Mouse (Mus musculus) embryonic facial prominence, embryonic 13.5 days (tissue): ENCODE data around the gene Mecp2. TPM values are rescaled to one million over a fixed set of nuclear protein-coding genes. Genes with fewer than 3 reads are reported as not detected.

ENCODE experiments used
- ATAC-seq: fragments of 200-750 bp; cut with Nextera tagmentation; 2 replicates; pipeline ENCODE4 v1.8.0; 2017; ENCODE audit warnings: low read depth; ENCODE audit not compliant: insufficient number of reproducible peaks, insufficient read depth, low FRiP score, low TSS enrichment
- H3K27ac ChIP-seq: fragments of 300-500 bp; sonication (generic); 2 replicates; pipeline ENCODE4 v1.5.1; 2015; ENCODE audit warnings: moderate library complexity, mild to moderate bottlenecking, inconsistent platforms
- H3K27me3 ChIP-seq: fragments of 300-500 bp; sonication (generic); 2 replicates; pipeline ENCODE4 v1.6.1; 2015; ENCODE audit warnings: mild to moderate bottlenecking, inconsistent platforms
- H3K36me3 ChIP-seq: fragments of 300-500 bp; sonication (generic); 2 replicates; pipeline ENCODE4 v1.6.1; 2015; ENCODE audit warnings: mild to moderate bottlenecking, inconsistent platforms
- H3K4me1 ChIP-seq: fragments of 300-500 bp; sonication (generic); 2 replicates; pipeline ENCODE4 v1.6.1; 2015; ENCODE audit warnings: inconsistent platforms
- H3K4me2 ChIP-seq: fragments of 300-500 bp; sonication (generic); 2 replicates; pipeline ENCODE4 v1.6.1; 2015; ENCODE audit warnings: moderate library complexity, mild to moderate bottlenecking, inconsistent platforms
- H3K4me3 ChIP-seq: fragments of 300-500 bp; sonication (generic); 2 replicates; pipeline ENCODE4 v1.5.1; 2015; ENCODE audit warnings: mild to moderate bottlenecking, inconsistent platforms
- H3K9ac ChIP-seq: fragments of 300-500 bp; sonication (generic); 2 replicates; pipeline ENCODE4 v1.6.1; 2015; ENCODE audit warnings: mild to moderate bottlenecking, inconsistent platforms
- H3K9me3 ChIP-seq: fragments of 300-500 bp; sonication (generic); 2 replicates; pipeline ENCODE4 v1.6.1; 2016; ENCODE audit warnings: inconsistent platforms
- WGBS: fragments of 180-500 bp; shearing (Covaris S2); methylation state at CpG from one replicate; pipeline ENCODE4 v1.1.7; 2015; ENCODE audit warnings: mixed read lengths; 5-methylcytosine and 5-hydroxymethylcytosine counted together
- polyA plus RNA-seq: library from polyadenylated mRNA; unstranded; fragments of >200 nt; fragmentation: Nextera tagmentation; extraction: Ambion mirVana; gene quantifications from 2 replicates; pipeline ENCODE4 v1.2.1, GENCODE M21; 2015

Mecp2 gene
- polyA plus RNA-seq, 1 experiment from 2014 or later = 12.6 TPM

DNA sequence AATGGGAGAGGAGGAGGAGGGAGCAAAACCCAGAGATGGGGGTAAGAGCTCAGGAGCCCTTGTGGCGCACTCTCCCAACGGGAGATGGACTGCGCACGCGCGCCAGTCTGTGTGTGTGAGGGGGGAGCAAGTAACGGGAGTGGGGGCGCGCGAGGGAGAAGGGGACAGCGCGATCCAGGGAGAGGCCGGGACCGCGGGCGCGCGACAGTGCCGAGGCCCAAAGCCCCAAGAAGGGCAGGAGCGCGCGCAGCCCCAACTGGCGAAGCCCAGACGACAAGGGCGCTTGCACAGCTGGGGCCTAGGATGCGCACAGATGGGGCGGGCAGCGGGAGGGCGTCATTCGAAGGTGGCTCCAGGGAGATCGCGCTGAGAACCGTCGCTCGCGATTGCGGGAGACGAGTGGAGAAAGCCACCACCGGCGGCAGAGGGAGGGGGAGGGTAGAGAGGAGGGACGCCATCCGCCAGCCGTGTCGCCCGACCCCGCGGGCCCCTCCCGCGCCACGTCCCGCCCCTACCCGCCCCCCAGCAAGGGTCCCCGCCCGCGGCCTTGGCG is 50.1 kb downstream of the Mecp2 start:
- H3K4me2 ChIP-seq = peak overlapping the region; percentile 58
- 0 out of 2 replicates have a peak, but pooled peaks cover 3% of the 10 kb centered on the region for H3K4me1 ChIP-seq
- H3K9me3 ChIP-seq = no peaks in the 10 kb centered on the region
- ATAC-seq = peak; percentile 84
- WGBS = 21% methylated on average over 22 of the region's 56 CpGs
- peaks cover 6% of the 10 kb centered on the region for H3K27me3 ChIP-seq
- H3K9ac ChIP-seq = peak overlapping the region; percentile 80
- H3K27ac ChIP-seq = peak overlapping the region; percentile 95
- peak overlapping the region; percentile 58 for H3K4me3 ChIP-seq
- no peaks in the 10 kb centered on the region for H3K36me3 ChIP-seq

- ATAC-seq = no peak
- peak overlapping the region; percentile 58 for H3K4me3 ChIP-seq
- peaks cover 6% of the 10 kb centered on the region for H3K27me3 ChIP-seq
- peak overlapping the region; percentile 80 for H3K9ac ChIP-seq
- 20% methylated on average over 17 of the region's 17 CpGs for WGBS
- peaks cover 2% of the 10 kb centered on the region; the same call in 1 of the 2 replicates for H3K36me3 ChIP-seq
- H3K4me2 ChIP-seq = peak overlapping the region; percentile 58
- H3K4me1 ChIP-seq = 0 out of 2 replicates have a peak, but pooled peaks cover 3% of the 10 kb centered on the region
- peak overlapping the region; percentile 95 for H3K27ac ChIP-seq
- H3K9me3 ChIP-seq = no peaks in the 10 kb centered on the region
Measured at GRCm38 (mm10) chrX:74084276-74084837, 50.8 kb downstream of the Mecp2 start.

- no peak overlapping the region for H3K9ac ChIP-seq
- no peaks in the 10 kb centered on the region for H3K4me1 ChIP-seq
- H3K9me3 ChIP-seq = no peaks in the 10 kb centered on the region
- no peak overlapping the region for H3K4me2 ChIP-seq
- no peak for ATAC-seq
- peaks cover 3% of the 10 kb centered on the region; the same call in 1 of the 2 replicates for H3K36me3 ChIP-seq
- H3K27ac ChIP-seq = no peak overlapping the region
- no peak overlapping the region for H3K4me3 ChIP-seq
- H3K27me3 ChIP-seq = peaks cover 3% of the 10 kb centered on the region; the same call in 1 of the 2 replicates
Measured at GRCm38 (mm10) chrX:74070794-74071193, 64.4 kb downstream of the Mecp2 start.

- Histone ChIP-seq H3K9me3 (no peaks in the 10 kb centered on the region), H3K9ac (no peak overlapping the region), H3K36me3 (peaks cover 3% of the 10 kb centered on the region; the same call in 1 of the 2 replicates), H3K4me2 (no peak overlapping the region), H3K4me1 (no peaks in the 10 kb centered on the region), H3K27me3 (peaks cover 3% of the 10 kb centered on the region; the same call in 1 of the 2 replicates), H3K4me3 (no peak overlapping the region), H3K27ac (no peak overlapping the region)
- no peak for ATAC-seq
- WGBS = 80% methylated on average over 9 of the region's 9 CpGs
Measured at GRCm38 (mm10) chrX:74067891-74068290, 67.3 kb downstream of the Mecp2 start.

- H3K27me3 ChIP-seq = no peaks in the 10 kb centered on the region; the same call in 1 of the 2 replicates
- H3K9me3 ChIP-seq = no peaks in the 10 kb centered on the region
- 66% methylated on average over 1 of the region's 1 CpGs for WGBS
- no peak overlapping the region for H3K4me3 ChIP-seq
- no peaks in the 10 kb centered on the region for H3K4me1 ChIP-seq
- no peak overlapping the region for H3K9ac ChIP-seq
- H3K27ac ChIP-seq = no peak overlapping the region
- no peak for ATAC-seq
- no peaks in the 10 kb centered on the region for H3K36me3 ChIP-seq
- H3K4me2 ChIP-seq = no peak overlapping the region
Measured at GRCm38 (mm10) chrX:74045107-74045506, 90.1 kb downstream of the Mecp2 start.

DNA sequence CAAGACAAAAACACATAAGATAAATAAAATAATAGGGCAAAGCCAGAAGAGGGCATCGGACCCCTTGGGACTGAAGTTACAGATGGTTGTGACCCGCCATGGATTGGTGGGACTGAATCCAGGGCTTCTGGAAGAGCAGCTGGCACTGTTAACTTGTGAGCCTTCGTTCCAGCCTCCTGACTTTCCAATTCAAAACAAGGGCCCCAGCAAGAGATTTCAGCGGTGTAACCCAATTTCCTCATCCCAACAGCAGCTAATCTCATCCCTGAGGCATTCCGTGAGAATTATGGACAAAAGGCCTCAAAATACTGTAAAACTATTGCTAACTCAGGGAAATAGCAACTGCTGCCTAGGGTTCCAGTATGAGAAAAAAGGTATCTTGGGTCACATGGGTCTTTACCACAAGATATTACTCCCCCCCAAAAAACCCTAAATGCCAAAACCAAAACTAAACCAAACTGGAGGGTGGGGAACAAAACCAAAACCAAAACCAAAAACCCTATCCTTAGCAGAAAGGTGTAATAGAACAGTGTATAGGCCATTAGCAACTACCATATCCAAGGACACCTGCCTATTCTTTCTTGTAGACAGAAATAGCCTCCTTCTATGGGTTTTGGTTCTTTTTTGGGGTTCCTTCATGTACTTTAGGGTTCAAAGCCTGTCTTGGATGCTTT is 97.3 kb downstream of the Mecp2 start:
- Histone ChIP-seq H3K4me1 (no peaks in the 10 kb centered on the region), H3K4me3 (no peak overlapping the region), H3K4me2 (no peak overlapping the region), H3K27me3 (peaks cover 4% of the 10 kb centered on the region; the same call in 1 of the 2 replicates), H3K36me3 (peaks cover 19% of the 10 kb centered on the region; the same call in 1 of the 2 replicates), H3K27ac (no peak overlapping the region), H3K9ac (no peak overlapping the region), H3K9me3 (no peaks in the 10 kb centered on the region)
- 84% methylated on average over 5 of the region's 5 CpGs for WGBS
- no peak for ATAC-seq

DNA sequence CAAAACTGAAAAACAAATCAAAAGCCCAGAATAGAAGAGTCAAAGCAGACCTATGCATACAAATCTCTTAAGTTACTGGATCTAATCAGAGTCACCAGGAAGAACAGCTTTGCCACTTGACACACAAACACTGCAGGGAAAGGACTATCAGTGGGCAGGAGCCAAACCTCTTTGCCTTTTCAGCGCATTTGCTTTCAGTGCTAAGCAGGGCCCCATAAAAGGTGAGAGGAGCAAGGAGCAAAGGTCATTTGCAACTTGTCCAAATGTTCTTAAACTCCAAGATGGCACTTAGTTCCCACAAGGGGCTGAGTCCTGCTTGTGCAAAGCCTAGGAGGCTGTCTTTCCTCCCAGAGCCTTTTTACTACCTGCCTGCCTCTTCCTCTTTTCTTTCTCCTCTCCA is 105.2 kb downstream of the Mecp2 start:
- peaks cover 30% of the 10 kb centered on the region; the same call in 1 of the 2 replicates for H3K27me3 ChIP-seq
- 0 out of 2 replicates have a peak, but pooled peaks cover 2% of the 10 kb centered on the region for H3K36me3 ChIP-seq
- no peak for ATAC-seq

DNA sequence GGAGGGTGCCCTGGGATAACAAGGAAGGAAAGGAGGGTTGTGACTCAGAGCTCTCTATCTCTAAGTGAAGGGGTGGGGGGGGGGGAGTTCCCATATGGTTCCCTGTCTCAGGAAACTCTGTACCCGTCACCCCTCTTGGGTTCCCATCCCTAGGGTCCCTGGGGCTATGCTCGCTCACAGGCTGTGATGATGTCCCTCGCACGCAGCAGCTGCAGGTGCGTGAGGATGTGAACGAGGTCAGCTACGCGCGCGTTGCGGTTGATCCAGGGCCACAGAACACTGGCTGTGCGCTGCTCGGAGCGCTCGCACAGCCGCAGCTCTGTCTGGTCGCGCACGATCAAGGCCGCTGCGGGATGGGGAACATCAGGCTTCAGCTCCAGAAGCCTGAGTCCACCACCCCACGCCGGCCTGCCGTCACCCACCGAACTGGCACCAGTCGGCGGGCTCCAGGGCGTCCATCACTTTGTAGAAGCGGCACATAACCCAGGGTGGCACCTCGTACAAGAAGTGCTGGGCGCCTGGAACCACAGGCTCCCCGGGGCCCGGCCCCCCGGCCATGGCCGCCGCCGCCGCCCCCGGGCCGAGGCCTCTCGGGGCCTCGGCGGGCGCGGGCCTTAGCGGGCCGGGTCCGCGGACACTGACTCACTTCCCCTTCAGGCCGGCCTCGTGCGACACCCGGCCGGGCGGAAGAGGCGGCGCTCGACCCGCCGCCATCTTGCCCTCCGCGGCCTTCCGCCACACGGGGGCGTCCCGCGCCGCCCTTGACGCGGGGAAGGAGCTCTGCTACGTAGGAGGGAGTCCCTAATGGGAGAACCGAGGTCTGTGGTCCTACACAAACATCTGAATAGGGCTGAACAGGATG is 111.7 kb downstream of the Mecp2 start, which contains the start of gene Irak1:
Irak1 (minus strand) TSS at position 731 of the 862 bp plus-strand sequence.
- Histone ChIP-seq H3K4me1 (peaks cover 7% of the 10 kb centered on the region; the same call in 1 of the 2 replicates), H3K36me3 (0 out of 2 replicates have a peak, but pooled peaks cover 11% of the 10 kb centered on the region), H3K9ac (peak within 1 kb of the TSS; percentile 86), H3K27me3 (peaks cover 28% of the 10 kb centered on the region), H3K9me3 (no peaks in the 10 kb centered on the region), H3K27ac (peak within 1 kb of the TSS; percentile 77), H3K4me2 (peak within 1 kb of the TSS; percentile 65), H3K4me3 (peak within 1 kb of the TSS; percentile 60)
- ATAC-seq = peak; percentile 60
- WGBS = 20% methylated on average over 65 of the region's 72 CpGs

More for the DNA sequence above, 105.2 kb downstream of the Mecp2 start:
- Histone ChIP-seq H3K4me2 (no peak overlapping the region), H3K4me1 (no peaks in the 10 kb centered on the region), H3K27ac (no peak overlapping the region), H3K4me3 (no peak overlapping the region), H3K9me3 (no peaks in the 10 kb centered on the region), H3K9ac (no peak overlapping the region)
- WGBS = 67% methylated on average over 1 of the region's 1 CpGs

DNA sequence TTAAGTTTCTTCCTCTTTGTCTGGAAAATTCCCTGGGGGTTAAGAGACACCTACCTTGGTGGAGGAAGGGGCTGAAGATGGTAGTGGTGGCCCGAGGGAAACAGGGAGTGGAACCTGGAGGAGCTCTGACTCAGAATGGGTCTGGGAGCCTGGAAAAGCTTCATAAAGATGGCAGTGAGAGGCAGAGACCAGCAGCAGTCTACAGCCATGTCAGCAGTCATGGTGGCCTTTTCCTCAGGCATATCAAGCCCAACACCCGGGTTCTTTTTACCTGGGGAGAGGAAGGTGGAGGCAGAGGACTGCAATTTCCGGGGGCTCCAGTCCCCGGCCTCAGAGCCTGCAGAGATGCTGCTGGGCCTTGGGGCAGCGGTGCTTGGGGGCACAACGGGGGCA is 112.4 kb downstream of the Mecp2 start:
- Histone ChIP-seq H3K4me1 (peaks cover 7% of the 10 kb centered on the region; the same call in 1 of the 2 replicates), H3K36me3 (peaks cover 17% of the 10 kb centered on the region), H3K27me3 (peaks cover 22% of the 10 kb centered on the region), H3K4me2 (peak overlapping the region; percentile 65), H3K4me3 (peak overlapping the region; percentile 60), H3K9me3 (no peaks in the 10 kb centered on the region), H3K9ac (peak overlapping the region; percentile 86), H3K27ac (no peak overlapping the region; the same call in 1 of the 2 replicates)
- 27% methylated on average over 6 of the region's 6 CpGs for WGBS
- no peak for ATAC-seq

DNA sequence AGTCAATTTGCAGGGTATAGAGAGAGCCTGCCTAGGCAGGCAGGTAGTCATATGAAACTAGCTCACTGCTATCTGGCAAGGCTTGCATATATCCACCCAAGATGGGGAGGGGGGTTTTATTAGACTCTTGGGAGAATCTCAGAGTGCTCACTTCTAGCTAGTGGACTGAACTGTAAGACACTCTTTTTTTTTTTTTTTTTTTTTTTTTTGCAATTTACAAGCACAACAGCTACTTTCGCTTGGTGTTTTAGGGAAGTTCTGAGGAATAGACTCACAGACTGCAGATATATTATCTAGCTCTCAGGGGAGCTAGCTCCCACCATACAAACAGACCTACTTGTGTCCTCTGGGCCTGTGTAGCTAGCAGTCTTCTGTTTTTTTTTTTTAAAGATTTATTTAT is 120.6 kb downstream of the Mecp2 start:
- Histone ChIP-seq H3K36me3 (peaks cover 30% of the 10 kb centered on the region), H3K4me1 (no peaks in the 10 kb centered on the region), H3K4me2 (no peak overlapping the region), H3K4me3 (no peak overlapping the region), H3K27ac (no peak overlapping the region), H3K9ac (no peak overlapping the region), H3K9me3 (no peaks in the 10 kb centered on the region), H3K27me3 (no peaks in the 10 kb centered on the region)
- WGBS = 93% methylated on average over 1 of the region's 1 CpGs
- ATAC-seq = no peak

DNA sequence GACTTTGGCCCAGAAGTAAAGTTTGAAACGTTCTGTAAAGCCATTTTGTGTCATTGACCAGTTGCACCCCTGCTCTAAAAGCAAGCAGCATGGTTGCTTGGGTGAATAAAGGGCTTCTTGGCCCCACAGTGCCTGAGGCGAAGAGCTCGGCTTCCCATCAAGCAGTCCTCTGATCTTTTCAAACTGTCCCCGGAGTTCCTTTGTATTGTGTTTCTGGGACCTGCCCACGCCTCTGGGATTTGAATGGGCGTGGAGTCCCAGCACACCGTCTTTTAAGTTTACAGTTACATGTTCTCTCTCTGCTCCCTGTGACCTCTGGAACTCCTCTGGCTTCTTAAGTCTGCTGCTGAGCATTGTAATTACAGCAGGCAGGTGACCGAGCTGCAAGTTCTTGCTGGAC is 127.1 kb downstream of the Mecp2 start:
- ATAC-seq = no peak
- WGBS = 32% methylated on average over 8 of the region's 8 CpGs
- H3K4me1 ChIP-seq = no peaks in the 10 kb centered on the region
- H3K9ac ChIP-seq = no peak overlapping the region
- H3K27me3 ChIP-seq = no peaks in the 10 kb centered on the region; the same call in 1 of the 2 replicates
- no peaks in the 10 kb centered on the region for H3K36me3 ChIP-seq
- H3K9me3 ChIP-seq = no peaks in the 10 kb centered on the region
- H3K27ac ChIP-seq = no peak overlapping the region
- H3K4me2 ChIP-seq = no peak overlapping the region
- no peak overlapping the region for H3K4me3 ChIP-seq
